Mouse (Mus musculus) CH12.LX (cell line): Measurements from ENCODE around the gene Procr. TPM values are rescaled to one million over a fixed set of nuclear protein-coding genes. Genes with fewer than 3 reads are reported as not detected.
"Not testable (repeated sequence)": the region's sequence is repeated elsewhere in the genome, so short reads cannot be mapped to it uniquely, and the experiment has no call there.

Source experiments
- DNase-seq: peaks from one replicate; pipeline ENCODE4 v3.0.0-alpha.2; 2013; ENCODE audit errors: extremely low read depth
- H3K27ac ChIP-seq: 2 replicates; pipeline ENCODE4 v1.5.1; 2012; ENCODE audit warnings: low read depth, mild to moderate bottlenecking, control low read depth, moderate library complexity; ENCODE audit not compliant: insufficient read depth
- H3K27me3 ChIP-seq: replicated peaks from 2 replicates; pipeline ENCODE3; 2012; ENCODE audit warnings: inconsistent platforms
- H3K36me3 ChIP-seq, 2 experiments: replicated peaks in 1 of 2; 2 replicates each; pipeline versions ENCODE3 to v1.6.1; 2012; ENCODE audit warnings: inconsistent platforms in 1 of 2, low read length in 1 of 2, mild to moderate bottlenecking in 1 of 2, mixed read lengths in 1 of 2, moderate library complexity in 1 of 2; ENCODE audit not compliant: control insufficient read depth in 1 of 2, insufficient read depth in 1 of 2
- H3K4me1 ChIP-seq, 2 experiments: 2 replicates each; pipeline ENCODE4 v1.6.1; 2012; ENCODE audit warnings: inconsistent platforms in 1 of 2, moderate library complexity in 1 of 2; ENCODE audit not compliant: insufficient read depth in 2 of 2, control insufficient read depth in 1 of 2
- H3K4me2 ChIP-seq: 2 replicates; pipeline ENCODE4 v1.6.1; 2012; ENCODE audit warnings: low read depth, mild to moderate bottlenecking, control low read depth; ENCODE audit not compliant: poor library complexity, insufficient read depth, severe bottlenecking
- H3K4me3 ChIP-seq, 3 experiments: fragments of 150-350 bp in 1 of 3; sonication (generic) in 1 of 3; replicated peaks in 1 of 3; 2 replicates each; pipeline versions ENCODE3 to v1.5.1; 2011 to 2012; ENCODE audit warnings: low read depth in 2 of 3, low read length in 2 of 3, mild to moderate bottlenecking in 2 of 3, moderate library complexity in 2 of 3, control low read depth in 1 of 3, improper control_type of control experiment in 1 of 3, inconsistent platforms in 1 of 3, mixed read lengths in 1 of 3; ENCODE audit not compliant: poor library complexity in 1 of 3
- H3K79me2 ChIP-seq: replicated peaks from 2 replicates; pipeline ENCODE4 v1.6.1; 2012; ENCODE audit warnings: mild to moderate bottlenecking, moderate library complexity; ENCODE audit not compliant: control insufficient read depth, poor library complexity, insufficient read depth, severe bottlenecking; ENCODE audit errors: extremely low read depth
- H3K9ac ChIP-seq: 2 replicates; pipeline ENCODE4 v1.6.1; 2012; ENCODE audit warnings: low read depth, mild to moderate bottlenecking, control low read depth, moderate library complexity; ENCODE audit not compliant: insufficient read depth
- H3K9me3 ChIP-seq: replicated peaks from 2 replicates; pipeline ENCODE3; 2012; ENCODE audit warnings: low read length, inconsistent platforms, mixed read lengths
- CTCF ChIP-seq, 2 experiments: IDR thresholded peaks in 1 of 2; conservative IDR thresholded peaks in 1 of 2; 2 replicates each; pipeline ENCODE4 v1.5.1; 2011 to 2012; ENCODE audit warnings: low read depth in 2 of 2, low read length in 2 of 2, improper control_type of control experiment in 1 of 2, inconsistent platforms in 1 of 2, mild to moderate bottlenecking in 1 of 2, moderate library complexity in 1 of 2
- ELF1 ChIP-seq: IDR thresholded peaks from 2 replicates; pipeline ENCODE4 v1.6.1; 2014; ENCODE audit warnings: low read depth, mild to moderate bottlenecking, inconsistent platforms, low read length, improper control_type of control experiment
- EP300 ChIP-seq: IDR thresholded peaks from 2 replicates; pipeline ENCODE4 v1.6.1; 2011; ENCODE audit warnings: low read length, improper control_type of control experiment
- GABPA ChIP-seq: IDR thresholded peaks from 2 replicates; pipeline ENCODE4 v1.6.1; 2012; ENCODE audit warnings: low read depth, low read length, improper control_type of control experiment, inconsistent platforms; ENCODE audit not compliant: insufficient replicate concordance
- HCFC1 ChIP-seq: IDR thresholded peaks from 2 replicates; pipeline ENCODE4 v1.6.1; 2012; ENCODE audit warnings: low read depth, mild to moderate bottlenecking, inconsistent platforms, low read length, improper control_type of control experiment
- IRF4 ChIP-seq: IDR thresholded peaks from 2 replicates; pipeline ENCODE4 v1.6.1; 2014; ENCODE audit warnings: low read depth, mild to moderate bottlenecking, inconsistent platforms, low read length, improper control_type of control experiment
- JUN ChIP-seq: IDR thresholded peaks from 2 replicates; pipeline ENCODE4 v1.6.1; 2011; ENCODE audit warnings: low read depth, mild to moderate bottlenecking, low read length, improper control_type of control experiment, moderate library complexity; ENCODE audit not compliant: insufficient read depth
- JUND ChIP-seq: conservative IDR thresholded peaks from 2 replicates; pipeline ENCODE4 v1.6.1; 2011; ENCODE audit warnings: low read depth, low read length, improper control_type of control experiment
- MAZ ChIP-seq: IDR thresholded peaks from 2 replicates; pipeline ENCODE4 v1.6.1; 2012; ENCODE audit warnings: low read depth, mild to moderate bottlenecking, inconsistent platforms, low read length, improper control_type of control experiment, moderate library complexity
- MEF2A ChIP-seq: IDR thresholded peaks from 2 replicates; pipeline ENCODE4 v1.6.1; 2014; ENCODE audit warnings: low read depth, mild to moderate bottlenecking, inconsistent platforms, low read length, improper control_type of control experiment, borderline replicate concordance
- NRF1 ChIP-seq: IDR thresholded peaks from 2 replicates; pipeline ENCODE4 v1.6.1; 2014; ENCODE audit warnings: low read depth, mild to moderate bottlenecking, inconsistent platforms, low read length, improper control_type of control experiment, moderate library complexity
- PAX5 ChIP-seq: IDR thresholded peaks from 2 replicates; pipeline ENCODE4 v1.6.1; 2012; ENCODE audit warnings: low read length, inconsistent platforms, mixed read lengths
- POLR2A ChIP-seq: IDR thresholded peaks from 2 replicates; pipeline ENCODE4 v1.6.1; 2011; ENCODE audit warnings: low read depth, mild to moderate bottlenecking, improper control_type of control experiment, low read length
- POLR2AphosphoS2 ChIP-seq: IDR thresholded peaks from 2 replicates; pipeline ENCODE4 v1.6.1; 2011; ENCODE audit warnings: low read depth, low read length, improper control_type of control experiment
- RAD21 ChIP-seq: IDR thresholded peaks from 2 replicates; pipeline ENCODE4 v1.6.1; 2011; ENCODE audit warnings: low read depth, mild to moderate bottlenecking, low read length, improper control_type of control experiment, moderate library complexity
- RCOR1 ChIP-seq: conservative IDR thresholded peaks from 2 replicates; pipeline ENCODE4 v1.6.1; 2012; ENCODE audit warnings: low read depth, mild to moderate bottlenecking, inconsistent platforms, low read length, improper control_type of control experiment
- SIN3A ChIP-seq: IDR thresholded peaks from 2 replicates; pipeline ENCODE4 v1.6.1; 2012; ENCODE audit warnings: low read length, improper control_type of control experiment, inconsistent platforms
- SMC3 ChIP-seq: IDR thresholded peaks from 2 replicates; pipeline ENCODE4 v1.6.1; 2011; ENCODE audit warnings: low read depth, low read length, improper control_type of control experiment
- TBP ChIP-seq: conservative IDR thresholded peaks from 2 replicates; pipeline ENCODE4 v1.6.1; 2011; ENCODE audit warnings: low read depth, low read length, improper control_type of control experiment
- UBTF ChIP-seq: IDR thresholded peaks from 2 replicates; pipeline ENCODE4 v1.6.1; 2012; ENCODE audit warnings: low read depth, mild to moderate bottlenecking, inconsistent platforms, low read length, improper control_type of control experiment, moderate library complexity
- ZC3H11A ChIP-seq: IDR thresholded peaks from 2 replicates; pipeline ENCODE4 v1.6.1; 2012; ENCODE audit warnings: low read depth, mild to moderate bottlenecking, inconsistent platforms, low read length, improper control_type of control experiment
- ZKSCAN1 ChIP-seq: IDR thresholded peaks from 2 replicates; pipeline ENCODE4 v1.6.1; 2012; ENCODE audit warnings: low read depth, inconsistent platforms, low read length, improper control_type of control experiment, borderline replicate concordance
- ZNF384 ChIP-seq: IDR thresholded peaks from 2 replicates; pipeline ENCODE4 v1.6.1; 2012; ENCODE audit warnings: low read depth, low read length, improper control_type of control experiment, inconsistent platforms
- dilution Hi-C: fragments of 300-500 bp; cut with MboI; formaldehyde crosslinking; loops from 2 replicates; pipeline ENCODE4 v1.14.3; 2020; ENCODE audit warnings: low sequenced_read_pairs; ENCODE audit not compliant: extremely low pct_unique_long_range_greater_than_20kb, extremely low pct_ligation_motif_present
- in situ Hi-C: fragments of 300-500 bp; cut with MboI; formaldehyde crosslinking; loops from 3 replicates; pipeline ENCODE4 v1.14.3; 2019; ENCODE audit warnings: low sequenced_read_pairs, low pct_ligation_motif_present, low pct_unique_long_range_greater_than_20kb, mixed read lengths
- polyA plus RNA-seq: library from polyadenylated mRNA; unstranded; fragments of >175 nt; gene quantifications from 2 replicates; pipeline ENCODE4 v1.2.1, GENCODE M21; 2012; ENCODE audit warnings: low read depth; ENCODE audit not compliant: insufficient read length
- total RNA-seq, 2 experiments: library from RNA; depleted of rRNA; stranded (reverse); fragments of 300-350 nt in 1 of 2; fragments of >200 nt in 1 of 2; gene quantifications; 2 replicates each; pipeline ENCODE4 v1.2.3; 2012 to 2014

Gene Procr
- total and polyA plus RNA-seq, 3 experiments: 0.14 to 2.8 TPM; not detected in 1

DNA sequence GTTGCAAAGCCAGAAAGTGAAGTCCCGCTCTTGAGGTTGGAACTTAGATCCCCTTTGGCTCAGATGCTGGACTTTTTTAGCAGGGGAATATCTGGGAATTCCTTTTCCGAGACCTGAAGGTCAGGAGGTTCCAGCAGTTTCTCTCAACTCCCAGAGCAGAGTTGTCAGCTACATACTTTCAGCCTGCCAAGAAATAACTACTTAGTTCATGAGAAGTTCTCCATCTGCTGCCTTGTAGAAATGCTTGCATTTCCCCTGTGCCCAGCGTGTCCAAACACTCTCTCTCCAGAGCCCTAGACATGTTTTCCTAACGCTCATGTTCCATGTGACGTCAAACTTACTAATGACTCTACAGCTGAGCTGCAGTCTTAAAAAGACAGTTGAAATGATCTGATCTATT lies 15.8 kb upstream of the Procr start:
- in situ Hi-C loops: no loop called here
- DNase-seq: no peak
- Histone ChIP-seq H3K9ac (no peak overlapping the region), H3K36me3 (no peaks in the 10 kb centered on the region), H3K4me1 (peaks cover 0 to 9% of the 10 kb centered on the region in 2 experiments; a peak in 1 of 4 replicates), H3K4me2 (no peak overlapping the region), H3K4me3 (no peak overlapping the region), H3K79me2 (no peaks in the 10 kb centered on the region), H3K9me3 (no peaks in the 10 kb centered on the region), H3K27ac (no peak overlapping the region), H3K27me3 (no peaks in the 10 kb centered on the region)
- TF ChIP-seq JUN: no peak
- TF ChIP-seq SIN3A: no peak
- TF ChIP-seq GABPA: no peak
- TF ChIP-seq MAZ: no peak
- no peak for TF ChIP-seq TBP
- no peak for TF ChIP-seq SMC3
- TF ChIP-seq IRF4: no peak
- dilution Hi-C loops: no loop called here

GRCm38 (mm10) chr2:155735766-155736165 lies 15.2 kb upstream of the Procr start, which contains the start of gene Gm17581:
Gene Gm17581, minus strand, starts transcription at chr2:155735866.
- H3K27me3 ChIP-seq, H3K9ac ChIP-seq, H3K4me1 ChIP-seq, H3K9me3 ChIP-seq, dilution Hi-C loops, H3K4me3 ChIP-seq, H3K27ac ChIP-seq, DNase-seq, in situ Hi-C loops, H3K36me3 ChIP-seq, H3K4me2 ChIP-seq, H3K79me2 ChIP-seq: not testable (repeated sequence)

DNA sequence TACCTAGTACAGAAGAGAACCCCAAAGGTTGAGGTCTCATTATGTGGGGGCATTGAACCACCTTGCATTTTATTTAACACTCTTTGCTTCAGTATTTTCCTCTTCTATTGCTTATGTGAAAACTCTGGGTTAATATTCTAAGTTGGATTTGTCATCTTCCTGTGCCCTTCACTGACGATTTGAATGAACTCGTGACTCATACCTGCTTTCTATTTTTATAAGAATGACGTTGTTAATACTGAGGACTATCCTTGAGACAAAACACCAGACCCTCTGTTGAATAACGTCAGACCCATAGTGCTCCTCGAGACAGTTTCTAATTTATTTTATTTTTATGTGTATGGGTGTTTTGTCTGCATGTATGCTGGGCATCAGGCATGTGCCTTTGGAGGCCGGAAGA lies 14.0 kb upstream of the Procr start:
- no peaks in the 10 kb centered on the region for H3K36me3 ChIP-seq
- peaks cover 0 to 9% of the 10 kb centered on the region in 2 experiments; a peak in 1 of 4 replicates for H3K4me1 ChIP-seq
- H3K79me2 ChIP-seq: no peaks in the 10 kb centered on the region
- no peak for TF ChIP-seq POLR2A
- TF ChIP-seq POLR2AphosphoS2: no peak
- no peak for TF ChIP-seq EP300
- TF ChIP-seq UBTF: no peak
- no peak for TF ChIP-seq HCFC1
- no peak for TF ChIP-seq RAD21
- TF ChIP-seq GABPA: no peak
- no peak for TF ChIP-seq RCOR1
- no peak for TF ChIP-seq ZC3H11A
- no peak for TF ChIP-seq TBP
- no peak for TF ChIP-seq JUN
- no peak for TF ChIP-seq ZKSCAN1
- no peak for TF ChIP-seq ELF1
- no peak for TF ChIP-seq JUND
- TF ChIP-seq NRF1: no peak
- no peak for TF ChIP-seq CTCF (conservative IDR thresholded peaks at IDR 0.05 in 1 of 2, IDR thresholded peaks at IDR 0.05 in 1 of 2; ENCODE audit: low read depth in 2 of 2, low read length in 2 of 2)
- TF ChIP-seq ZNF384: no peak
- TF ChIP-seq PAX5: no peak
- no peak for TF ChIP-seq MEF2A
- no peak for DNase-seq
- dilution Hi-C loops: no loop called here
- in situ Hi-C loops: no loop called here
- no peak overlapping the region for H3K9ac ChIP-seq
- no peak overlapping the region for H3K27ac ChIP-seq
- no peaks in the 10 kb centered on the region for H3K27me3 ChIP-seq
- H3K4me2 ChIP-seq: no peak overlapping the region
- no peaks in the 10 kb centered on the region for H3K9me3 ChIP-seq
- no peak overlapping the region for H3K4me3 ChIP-seq
